Mouse (Mus musculus) erythroid progenitor cell, adult 5-6 weeks (primary cell): ENCODE results near the gene Gm10203. TPM values are rescaled to one million over a fixed set of nuclear protein-coding genes. Genes with fewer than 3 reads are reported as not detected.
A peak's percentile ranks its signal among the peaks of the same experiment; 100 is the strongest.
"Not testable (repeated sequence)": the region's sequence is repeated elsewhere in the genome, so short reads cannot be mapped to it uniquely, and the experiment has no call there.

Experiments used
- ATAC-seq: replicated peaks from 2 replicates; pipeline ENCODE4 v1.8.0; 2016; ENCODE audit warnings: moderate number of reproducible peaks, mild to moderate bottlenecking, moderate TSS enrichment, inconsistent platforms; ENCODE audit not compliant: poor library complexity, low FRiP score, severe bottlenecking
- total RNA-seq, 2 experiments: library from RNA; stranded (forward) in 1 of 2; stranded (reverse) in 1 of 2; fragments of 150-400 nt in 1 of 2; fragments of 186-747, 209-891 nt in 1 of 2; gene quantifications; 2 replicates each; pipeline versions ENCODE4 v1.2.3 to v1.2.4; 2015 to 2017; ENCODE audit warnings: low replicate concordance in 2 of 2

Gene Gm10203
- total RNA-seq (2015; ENCODE audit: low replicate concordance) (not detected in 2 replicates), total RNA-seq (2017; ENCODE audit: low replicate concordance) (not detected in 2 replicates)

GRCm38 (mm10) chr6:149129870-149130269 lies at the start of gene Gm10203:
Gene Gm10203 (plus strand): TSS chr6:149130170.
- not testable (repeated sequence) for ATAC-seq

DNA sequence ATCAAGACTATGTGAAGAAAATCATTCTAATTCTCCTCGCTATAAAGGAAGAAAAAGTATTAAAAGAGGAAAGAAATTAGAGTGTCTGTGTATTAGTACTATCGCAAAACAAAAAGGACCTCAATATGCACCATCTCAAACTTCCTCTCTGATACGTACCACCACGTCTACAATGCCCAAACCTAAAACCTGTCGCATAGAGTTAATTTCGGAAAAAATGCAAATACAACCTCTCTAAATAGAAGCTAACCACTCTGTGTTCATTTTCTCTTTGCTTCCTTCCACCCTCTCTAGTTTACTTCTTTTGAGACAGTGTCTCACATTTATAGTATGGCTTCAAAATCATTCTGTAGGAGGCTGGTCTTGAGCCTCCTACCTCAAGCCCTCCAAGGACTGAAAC lies 37.6 kb upstream of the Gm10203 start:
- no peak for ATAC-seq

DNA sequence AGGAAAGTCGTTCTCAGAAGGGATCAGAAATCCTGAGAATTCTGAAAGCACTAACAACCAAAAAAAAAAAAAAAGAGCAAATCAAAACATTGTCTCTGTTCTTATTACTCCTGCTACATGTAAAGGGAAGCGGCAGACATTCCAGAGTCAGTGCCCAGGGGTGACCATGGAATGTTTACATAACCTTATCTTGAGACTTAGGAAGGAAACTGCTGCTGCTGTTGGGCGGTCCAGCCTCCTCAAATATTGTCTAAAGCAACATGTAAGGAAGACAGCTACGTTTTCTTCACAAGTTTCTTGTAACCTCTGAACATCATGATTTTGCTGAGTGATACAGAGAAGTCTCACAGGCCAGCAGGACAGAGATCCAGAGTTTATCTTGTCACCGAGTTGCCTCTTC lies 36.5 kb upstream of the Gm10203 start:
- no peak for ATAC-seq

DNA sequence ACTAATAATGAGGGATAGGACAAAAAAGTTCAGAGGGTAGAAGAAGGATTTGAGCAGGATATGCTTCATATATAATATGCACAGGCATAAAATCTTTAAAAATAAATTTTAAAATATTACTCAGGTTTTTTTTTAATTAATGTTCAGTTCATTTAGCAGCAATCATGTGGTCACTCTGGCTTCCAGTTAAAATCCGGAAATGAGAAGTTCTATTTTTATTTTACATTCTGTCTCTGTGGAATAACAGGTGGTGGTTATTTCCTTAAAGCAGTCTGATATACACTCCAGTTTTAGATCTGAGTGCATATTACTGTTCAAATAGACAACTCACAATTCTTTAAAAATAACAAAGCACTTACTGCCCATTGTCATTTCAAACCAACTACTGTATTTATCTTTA lies 35.4 kb upstream of the Gm10203 start:
- ATAC-seq: no peak

DNA sequence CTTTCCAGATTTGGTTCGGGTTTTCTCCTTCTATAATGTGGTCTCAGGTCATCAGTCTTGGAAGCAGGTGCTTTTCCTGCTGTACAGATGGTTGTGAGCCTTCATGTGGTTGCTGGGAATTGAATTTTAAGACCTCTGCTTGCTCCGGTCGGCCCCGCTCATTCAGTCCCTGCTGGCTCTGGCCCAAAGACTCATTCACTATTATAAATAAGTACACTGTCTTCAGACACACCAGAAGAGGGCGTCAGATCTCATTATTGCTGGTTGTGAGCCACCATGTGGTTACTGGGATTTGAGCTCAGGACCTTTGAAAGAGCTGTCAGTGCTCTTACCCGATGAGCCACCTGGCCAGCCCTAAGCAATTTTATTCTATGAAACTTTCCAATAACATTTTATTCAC lies 34.6 kb upstream of the Gm10203 start:
- no peak for ATAC-seq

GRCm38 (mm10) chr6:149096233-149096632 lies 33.7 kb upstream of the Gm10203 start:
- ATAC-seq: no peak

DNA sequence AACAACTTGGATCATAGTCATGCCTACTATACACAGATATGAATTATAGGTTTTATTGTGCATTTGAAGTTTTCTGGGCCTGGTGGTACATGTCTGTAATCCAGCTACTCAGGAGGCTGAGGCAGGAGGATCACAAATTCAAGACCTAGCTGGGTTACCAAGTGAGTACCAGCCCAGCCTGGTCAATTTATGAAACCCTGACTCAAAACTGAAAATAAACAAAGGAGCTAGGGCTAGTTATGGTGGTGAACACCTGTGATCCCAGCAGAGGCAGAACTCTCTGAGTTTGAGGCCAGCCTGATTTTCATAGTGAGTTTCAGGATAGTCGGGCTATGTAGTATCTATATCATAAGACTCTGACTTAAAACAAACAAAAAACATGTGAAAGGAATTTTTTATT lies 32.7 kb upstream of the Gm10203 start:
- no peak for ATAC-seq

- ATAC-seq: no peak
These were observed 31.0 kb upstream of the Gm10203 start for GRCm38 (mm10) chr6:149098993-149099392.

GRCm38 (mm10) chr6:149100174-149101075 lies 29.5 kb upstream of the Gm10203 start:
- ATAC-seq: 0 out of 2 replicates have a peak, but pooled peaks have one; percentile 41

DNA sequence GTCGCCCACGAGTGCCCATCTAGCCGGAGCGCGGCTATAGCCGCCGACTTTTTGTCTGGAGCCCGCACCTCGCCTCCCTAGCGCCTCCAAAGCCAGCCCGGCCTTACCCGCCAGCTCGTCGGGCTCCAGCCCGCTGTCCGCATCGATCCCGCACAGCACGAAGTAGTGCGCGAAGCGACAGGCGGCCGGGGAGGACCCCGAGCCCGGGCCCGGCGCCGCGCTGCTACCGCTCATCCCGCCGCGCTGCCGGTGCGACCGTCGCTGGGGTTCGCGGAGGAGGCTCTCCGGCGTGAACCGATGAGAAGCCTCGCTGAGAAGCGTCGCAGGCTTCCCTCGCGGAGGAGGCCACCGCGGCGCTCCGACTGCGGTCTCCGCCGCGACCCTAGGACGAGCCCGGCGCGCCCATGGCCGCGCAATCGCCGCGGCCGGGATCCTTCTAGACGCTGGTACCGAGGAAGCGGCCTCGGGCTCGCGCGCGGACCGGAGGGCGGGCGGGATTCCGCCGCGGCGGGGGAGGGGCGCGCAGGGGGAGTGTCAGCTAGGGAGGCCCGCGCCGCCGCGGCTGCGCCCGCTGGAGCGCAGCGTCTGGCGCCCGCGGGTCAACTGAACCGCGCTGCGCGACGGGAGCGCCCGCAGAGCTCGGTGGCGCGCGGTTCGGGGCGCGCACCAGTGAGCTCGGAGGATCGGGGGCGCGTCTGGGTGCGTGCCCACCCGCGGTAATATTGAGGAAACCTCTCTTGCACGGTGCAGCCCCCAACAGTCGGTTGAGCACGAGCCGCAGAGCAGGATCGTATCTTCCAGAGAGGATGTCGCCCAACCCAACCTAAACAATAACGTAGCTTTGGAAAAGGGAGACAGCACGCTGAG lies 28.7 kb upstream of the Gm10203 start, which contains the start of gene Dennd5b:
Gene Dennd5b, minus strand, starts transcription at position 605 of the 867 bp plus-strand sequence.
- ATAC-seq: no peak

DNA sequence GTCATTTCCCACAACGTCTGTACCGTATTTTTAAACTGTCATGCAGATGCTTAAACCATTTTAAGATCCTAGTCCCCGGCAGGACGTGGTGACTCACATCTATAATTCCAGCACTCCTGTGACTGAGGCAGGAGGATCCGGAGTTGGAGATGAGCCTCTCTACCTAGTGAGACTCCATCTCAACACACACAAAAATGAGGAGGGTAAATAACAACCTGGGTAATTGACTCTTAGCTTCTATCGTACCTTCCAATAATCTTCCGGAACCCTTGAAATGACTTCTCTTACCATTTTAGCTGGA lies 28.1 kb upstream of the Gm10203 start:
- ATAC-seq: no peak

DNA sequence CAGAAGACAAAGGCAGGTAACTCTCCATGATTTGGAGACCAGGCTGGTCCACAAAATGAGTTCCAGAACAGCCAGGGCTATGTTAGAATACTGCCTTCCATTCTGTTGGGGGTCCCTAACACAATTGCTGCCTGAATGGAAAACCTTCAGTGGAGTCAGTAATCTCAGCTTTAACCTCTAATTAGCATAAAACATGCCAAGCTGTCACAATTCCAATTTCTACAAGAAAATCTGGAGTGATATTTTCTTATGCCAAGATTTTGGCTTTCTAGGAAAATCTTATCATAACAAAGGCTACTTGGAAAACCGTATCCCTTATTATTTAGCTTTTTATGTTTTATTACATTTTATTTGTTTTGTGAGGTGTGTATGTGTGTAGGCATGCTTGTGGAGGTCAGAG lies 26.5 kb upstream of the Gm10203 start:
- no peak for ATAC-seq

DNA sequence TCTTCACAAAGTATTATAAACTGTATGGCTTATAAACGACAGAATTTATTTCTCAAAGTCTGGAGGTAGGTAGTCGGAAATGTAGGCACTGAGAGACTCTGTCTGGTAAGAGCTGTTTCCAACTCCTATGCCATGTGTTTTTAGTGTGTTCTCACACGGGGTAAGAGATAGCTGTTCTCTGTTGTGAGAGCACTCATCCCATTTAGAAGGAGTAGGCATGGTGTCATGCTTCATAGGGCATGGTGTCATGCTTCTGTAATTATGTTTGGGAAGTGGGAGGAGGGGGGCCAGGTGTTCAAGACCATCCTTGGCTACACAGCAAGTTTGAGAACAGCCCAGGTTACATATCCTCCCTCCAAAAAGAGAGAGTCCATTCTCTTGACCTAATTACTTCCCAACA lies 22.4 kb upstream of the Gm10203 start:
- no peak for ATAC-seq

DNA sequence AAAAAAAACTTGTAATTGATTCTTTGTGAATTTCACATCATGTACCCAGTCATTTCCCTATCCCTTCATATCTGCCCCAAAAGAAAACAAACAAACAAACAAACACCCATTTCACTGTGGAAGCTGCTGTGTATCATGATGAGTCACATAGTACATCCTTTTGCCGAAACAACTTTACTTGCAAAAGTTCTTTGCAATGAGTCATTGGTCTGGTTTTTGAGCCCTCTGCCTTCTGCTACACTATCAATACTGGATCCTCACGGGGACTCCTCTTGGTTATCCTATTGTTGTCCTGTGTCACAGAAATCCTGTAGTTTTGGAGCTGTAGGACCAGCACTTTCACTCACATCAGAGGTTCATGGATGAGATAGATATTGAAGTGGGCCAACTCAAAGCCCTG lies 21.1 kb upstream of the Gm10203 start:
- ATAC-seq: no peak

GRCm38 (mm10) chr6:149116992-149117391 lies 13.0 kb upstream of the Gm10203 start:
- no peak for ATAC-seq

- no peak for ATAC-seq
These were observed 11.0 kb upstream of the Gm10203 start for GRCm38 (mm10) chr6:149118935-149119334.

DNA sequence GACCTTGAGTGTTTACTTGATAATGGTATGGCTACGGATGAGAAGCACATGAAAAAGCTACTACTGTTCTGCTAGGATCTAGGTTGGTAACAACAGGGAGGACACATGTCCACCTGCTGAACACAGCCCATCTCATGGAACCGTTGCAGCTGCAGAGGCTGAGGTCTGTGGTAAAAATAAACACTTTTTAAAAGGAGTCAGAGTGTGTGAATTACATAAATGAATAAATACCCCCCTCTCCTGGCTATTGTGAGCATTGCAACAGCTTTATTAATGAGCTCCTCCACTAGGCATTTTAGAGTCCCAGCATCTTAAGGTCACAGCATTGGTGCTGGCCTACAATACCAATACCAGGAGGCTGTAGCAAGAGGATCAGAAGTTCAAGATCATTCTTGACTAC lies 10.1 kb upstream of the Gm10203 start:
- peak; percentile 65 for ATAC-seq

- ATAC-seq: no peak
These were observed 6.9 kb upstream of the Gm10203 start for GRCm38 (mm10) chr6:149123042-149123441.

DNA sequence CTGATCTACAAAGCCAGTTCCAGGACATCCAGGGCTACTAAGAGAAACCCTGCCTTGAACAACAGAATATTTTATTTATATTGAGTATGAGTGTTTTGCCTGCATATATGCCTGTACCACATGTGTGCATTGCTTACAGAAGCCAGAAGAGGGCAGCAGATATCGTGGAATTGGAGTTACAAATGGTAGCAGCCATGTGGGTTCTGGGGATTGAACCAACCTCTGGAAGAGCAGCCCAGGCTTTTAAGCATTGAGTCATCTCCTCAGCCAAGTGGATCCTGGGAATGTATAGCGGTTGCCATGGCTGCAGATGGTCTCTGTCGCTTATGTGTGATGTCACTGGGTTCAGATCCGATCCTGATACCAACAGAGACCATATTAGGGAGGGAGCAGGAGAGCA lies 3.3 kb upstream of the Gm10203 start:
- peak; percentile 56 for ATAC-seq

- ATAC-seq: no peak
These were observed 1.1 kb downstream of the Gm10203 start for GRCm38 (mm10) chr6:149131111-149131510.
